Mouse (Mus musculus) olfactory bulb, adult 2 months (tissue): ENCODE data around the gene Arglu1.

Experiments used
- CTCF ChIP-seq: fragments of 200-500 bp; IDR thresholded peaks from 2 replicates; pipeline ENCODE4 v1.5.1; 2012; ENCODE audit warnings: low read depth, mild to moderate bottlenecking, low read length, moderate library complexity; ENCODE audit not compliant: insufficient read depth
- POLR2A ChIP-seq: fragments of 200-500 bp; IDR thresholded peaks from 2 replicates; pipeline ENCODE4 v1.6.1; 2012; ENCODE audit warnings: mild to moderate bottlenecking, low read depth, low read length, moderate library complexity; ENCODE audit not compliant: insufficient read depth

DNA sequence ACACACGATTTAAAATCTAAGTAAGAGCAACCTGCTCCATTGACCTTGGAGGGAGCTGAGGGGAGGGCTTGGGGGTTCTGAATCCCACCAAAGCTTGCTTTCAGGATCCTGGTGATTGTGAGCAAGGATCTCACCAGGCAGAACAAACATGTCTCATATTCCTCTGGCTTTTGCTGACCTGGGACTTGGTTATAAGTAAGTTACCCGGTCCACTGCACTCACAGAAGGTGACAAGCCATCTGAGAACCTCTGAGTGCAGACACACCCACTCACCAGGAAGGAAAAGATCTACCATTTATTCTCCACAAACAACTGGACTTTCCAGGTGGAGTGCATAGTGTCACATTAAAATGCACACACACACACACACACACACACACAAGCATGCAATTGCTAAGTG lies 13.3 kb upstream of the Arglu1 start:
- TF ChIP-seq CTCF (no peak), POLR2A (no peak)
